Mouse (Mus musculus) hindbrain, embryonic 10.5 days (tissue): ENCODE data around the gene Ctdspl. TPM values are rescaled to one million over a fixed set of nuclear protein-coding genes. Genes with fewer than 3 reads are reported as not detected.

Experiments
- DNase-seq: peaks from one replicate; pipeline ENCODE4 v3.0.0-alpha.2; 2017; ENCODE audit warnings: low spot score
- H3K27ac ChIP-seq: fragments of 300-500 bp; sonication (generic); 2 replicates; pipeline ENCODE4 v1.5.1; 2016; ENCODE audit warnings: mild to moderate bottlenecking, moderate library complexity
- H3K27me3 ChIP-seq: fragments of 300-500 bp; sonication (generic); 2 replicates; pipeline ENCODE4 v1.6.1; 2016; ENCODE audit warnings: mild to moderate bottlenecking; ENCODE audit not compliant: poor library complexity, insufficient read depth, severe bottlenecking
- H3K36me3 ChIP-seq: fragments of 300-500 bp; sonication (generic); 2 replicates; pipeline ENCODE4 v1.6.1; 2016; ENCODE audit warnings: mild to moderate bottlenecking, moderate library complexity
- H3K4me1 ChIP-seq: fragments of 300-500 bp; sonication (generic); replicated peaks from 2 replicates; pipeline ENCODE4 v1.6.1; 2016; ENCODE audit warnings: mild to moderate bottlenecking
- H3K4me3 ChIP-seq: fragments of 300-500 bp; sonication (generic); 2 replicates; pipeline ENCODE4 v1.5.1; 2016; ENCODE audit warnings: mild to moderate bottlenecking, moderate library complexity
- H3K9me3 ChIP-seq: fragments of 300-500 bp; sonication (generic); 2 replicates; pipeline ENCODE4 v1.6.1; 2016; ENCODE audit warnings: mild to moderate bottlenecking, moderate library complexity
- WGBS: fragments of 180-500 bp; shearing (Covaris S2); methylation state at CpG from one replicate; pipeline ENCODE4 v1.1.7; 2016; 5-methylcytosine and 5-hydroxymethylcytosine counted together
- polyA plus RNA-seq: library from polyadenylated mRNA; unstranded; fragments of >200 nt; fragmentation: Nextera tagmentation; extraction: Ambion mirVana; gene quantifications from 2 replicates; pipeline ENCODE4 v1.2.1, GENCODE M21; 2016

Gene Ctdspl
- polyA plus RNA-seq, 1 experiment from 2014 or later: 6.8 TPM

DNA sequence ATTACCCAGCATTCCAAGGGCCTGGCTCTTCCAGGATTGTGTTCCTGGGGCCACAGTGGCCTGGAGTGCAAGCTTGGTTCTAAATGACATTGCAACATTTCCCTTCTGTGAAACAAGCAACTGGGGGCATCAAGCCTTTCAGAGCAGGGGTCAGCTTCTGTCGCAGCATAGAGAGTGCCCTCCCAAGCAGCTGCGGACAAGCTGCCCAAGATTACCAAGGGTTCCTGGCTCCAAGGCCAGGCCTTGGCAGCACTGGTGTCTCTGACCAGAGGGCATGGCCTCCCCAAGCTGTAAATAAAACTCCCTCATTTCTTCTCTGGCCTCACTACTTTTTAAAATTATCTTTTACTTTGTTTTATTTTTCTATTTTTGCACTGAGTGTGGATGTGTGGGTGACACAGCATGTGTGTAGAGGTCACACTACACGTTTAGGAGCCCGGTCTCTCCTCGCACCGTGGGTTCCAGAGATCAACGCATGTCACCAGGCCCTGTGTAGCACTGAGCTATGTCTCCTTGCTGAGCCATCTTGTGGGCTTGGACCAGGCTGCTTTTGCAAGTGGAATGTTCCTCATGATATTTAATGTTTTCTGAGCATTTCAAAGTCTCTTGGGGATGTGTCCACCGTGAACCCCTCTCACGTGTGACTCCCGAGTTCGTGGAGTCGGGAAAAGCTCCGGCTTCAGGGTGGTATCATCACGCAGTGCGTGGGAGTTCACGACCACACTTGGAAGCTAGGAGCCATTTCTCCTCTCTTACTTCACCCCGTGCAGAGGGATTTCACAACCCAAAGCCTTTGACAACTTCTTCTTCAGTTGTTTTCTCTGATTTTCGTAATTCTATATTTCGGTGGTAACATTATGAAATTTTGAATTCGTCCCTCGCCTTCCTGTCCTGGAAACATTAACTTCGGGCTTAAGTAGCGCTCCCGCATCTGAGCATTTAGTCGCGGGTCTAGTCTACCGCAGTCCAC, 102.3 kb downstream of the Ctdspl start:
- H3K9me3 ChIP-seq: no peaks in the 10 kb centered on the region
- no peak for DNase-seq
- H3K4me3 ChIP-seq: no peak overlapping the region
- H3K4me1 ChIP-seq: peaks cover 25% of the 10 kb centered on the region
- peaks cover 4% of the 10 kb centered on the region; the same call in 1 of the 2 replicates for H3K36me3 ChIP-seq
- H3K27ac ChIP-seq: no peak overlapping the region
- 94% methylated on average over 27 of the region's 27 CpGs for WGBS
- peaks cover 3% of the 10 kb centered on the region; the same call in 1 of the 2 replicates for H3K27me3 ChIP-seq

DNA sequence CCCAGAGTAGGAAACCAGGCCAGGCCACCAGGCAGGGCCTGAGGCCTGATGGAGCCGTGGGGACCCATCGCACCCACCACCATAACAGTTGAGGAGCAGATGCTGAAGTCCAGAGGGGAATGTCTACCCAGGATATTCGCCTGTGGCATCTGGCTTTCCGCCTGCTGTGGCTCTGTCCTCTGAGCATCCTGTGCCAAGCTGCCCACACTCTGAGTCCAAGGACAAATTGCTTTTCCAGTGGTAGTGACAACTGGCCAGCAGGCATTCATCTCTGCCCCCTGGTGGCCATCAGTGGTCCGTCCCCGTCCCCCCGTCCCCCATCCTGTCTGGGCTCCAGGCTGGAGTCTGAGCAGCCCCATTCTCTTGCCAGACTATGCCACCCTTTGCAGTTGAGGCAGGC, 103.3 kb downstream of the Ctdspl start:
- DNase-seq: peak; percentile 71
- WGBS: 60% methylated on average over 7 of the region's 7 CpGs
- H3K9me3 ChIP-seq: no peaks in the 10 kb centered on the region
- H3K36me3 ChIP-seq: peaks cover 7% of the 10 kb centered on the region
- no peak overlapping the region for H3K4me3 ChIP-seq
- peaks cover 3% of the 10 kb centered on the region; the same call in 1 of the 2 replicates for H3K27me3 ChIP-seq
- H3K4me1 ChIP-seq: peaks cover 36% of the 10 kb centered on the region
- no peak overlapping the region for H3K27ac ChIP-seq

DNA sequence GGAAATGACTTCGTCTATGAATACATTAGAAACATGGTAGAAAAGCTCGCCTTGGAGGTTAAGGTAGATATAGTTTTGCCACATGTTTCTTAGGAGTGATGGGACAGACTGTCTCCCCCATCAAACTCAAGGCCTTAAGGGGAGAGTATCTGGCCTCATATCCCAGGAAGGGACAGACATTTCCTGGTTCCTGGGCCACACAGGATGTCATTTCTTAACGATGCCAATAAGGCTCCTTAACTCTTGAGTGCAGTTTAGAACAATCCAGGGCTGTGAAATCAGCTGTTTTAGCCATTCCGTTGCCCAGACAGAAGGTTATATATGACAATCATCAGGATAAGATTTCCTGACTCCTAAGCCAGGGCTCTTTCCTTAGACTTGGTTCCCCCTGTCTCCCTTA, 104.8 kb downstream of the Ctdspl start:
- H3K27me3 ChIP-seq: peaks cover 3% of the 10 kb centered on the region; the same call in 1 of the 2 replicates
- H3K9me3 ChIP-seq: no peaks in the 10 kb centered on the region
- H3K27ac ChIP-seq: no peak overlapping the region
- H3K36me3 ChIP-seq: peaks cover 8% of the 10 kb centered on the region
- peaks cover 42% of the 10 kb centered on the region for H3K4me1 ChIP-seq
- DNase-seq: no peak
- WGBS: 91% methylated on average over 4 of the region's 4 CpGs
- H3K4me3 ChIP-seq: no peak overlapping the region

DNA sequence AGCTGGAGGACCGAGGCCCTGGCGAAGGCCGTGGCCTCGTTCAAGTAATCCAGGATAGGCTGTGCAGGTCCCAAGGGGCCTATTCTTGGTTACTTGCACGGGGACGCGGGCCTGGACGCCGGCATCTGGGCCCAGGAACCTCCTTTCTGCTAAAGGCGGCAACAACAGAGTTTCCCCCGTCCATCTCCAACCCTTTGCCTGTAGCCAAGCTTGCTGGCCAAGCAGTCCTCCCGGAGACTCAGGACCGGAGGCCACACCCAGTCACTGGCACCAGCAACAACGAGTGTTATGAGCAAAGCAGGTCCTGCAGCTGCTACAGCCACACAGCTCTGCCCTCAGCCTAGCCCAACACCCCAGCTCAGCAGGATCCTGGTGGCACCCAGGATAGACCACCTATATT, 105.5 kb downstream of the Ctdspl start:
- H3K27ac ChIP-seq: peak overlapping the region; percentile 47; the same call in 1 of the 2 replicates
- no peak overlapping the region for H3K4me3 ChIP-seq
- peaks cover 42% of the 10 kb centered on the region for H3K4me1 ChIP-seq
- peaks cover 12% of the 10 kb centered on the region for H3K36me3 ChIP-seq
- 84% methylated on average over 14 of the region's 14 CpGs for WGBS
- no peak for DNase-seq
- H3K27me3 ChIP-seq: peaks cover 3% of the 10 kb centered on the region; the same call in 1 of the 2 replicates
- no peaks in the 10 kb centered on the region for H3K9me3 ChIP-seq

DNA sequence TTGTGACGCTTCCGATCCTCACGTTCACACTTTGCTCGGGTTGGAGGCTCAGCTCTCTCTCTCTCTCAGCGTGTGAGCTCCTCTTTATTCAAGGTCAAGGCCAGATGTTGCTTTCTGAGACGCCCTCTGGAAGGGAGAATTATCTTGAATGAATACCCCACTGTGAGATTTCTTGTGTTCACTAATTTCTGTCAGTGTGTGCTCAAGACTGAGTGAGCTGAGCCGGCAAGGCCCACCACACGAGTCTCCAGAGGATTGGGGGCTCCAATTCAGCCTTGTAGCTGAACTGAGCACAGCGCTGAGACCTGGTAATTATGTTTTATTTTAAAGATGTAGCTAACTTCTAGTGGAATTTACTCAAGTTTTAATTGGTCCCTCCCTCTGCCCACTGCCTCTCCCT, 106.3 kb downstream of the Ctdspl start:
- peak overlapping the region; percentile 47; the same call in 1 of the 2 replicates for H3K27ac ChIP-seq
- WGBS: 53% methylated on average over 9 of the region's 9 CpGs
- peaks cover 3% of the 10 kb centered on the region; the same call in 1 of the 2 replicates for H3K27me3 ChIP-seq
- DNase-seq: no peak
- peaks cover 12% of the 10 kb centered on the region for H3K36me3 ChIP-seq
- no peak overlapping the region for H3K4me3 ChIP-seq
- peaks cover 42% of the 10 kb centered on the region for H3K4me1 ChIP-seq
- no peaks in the 10 kb centered on the region for H3K9me3 ChIP-seq

DNA sequence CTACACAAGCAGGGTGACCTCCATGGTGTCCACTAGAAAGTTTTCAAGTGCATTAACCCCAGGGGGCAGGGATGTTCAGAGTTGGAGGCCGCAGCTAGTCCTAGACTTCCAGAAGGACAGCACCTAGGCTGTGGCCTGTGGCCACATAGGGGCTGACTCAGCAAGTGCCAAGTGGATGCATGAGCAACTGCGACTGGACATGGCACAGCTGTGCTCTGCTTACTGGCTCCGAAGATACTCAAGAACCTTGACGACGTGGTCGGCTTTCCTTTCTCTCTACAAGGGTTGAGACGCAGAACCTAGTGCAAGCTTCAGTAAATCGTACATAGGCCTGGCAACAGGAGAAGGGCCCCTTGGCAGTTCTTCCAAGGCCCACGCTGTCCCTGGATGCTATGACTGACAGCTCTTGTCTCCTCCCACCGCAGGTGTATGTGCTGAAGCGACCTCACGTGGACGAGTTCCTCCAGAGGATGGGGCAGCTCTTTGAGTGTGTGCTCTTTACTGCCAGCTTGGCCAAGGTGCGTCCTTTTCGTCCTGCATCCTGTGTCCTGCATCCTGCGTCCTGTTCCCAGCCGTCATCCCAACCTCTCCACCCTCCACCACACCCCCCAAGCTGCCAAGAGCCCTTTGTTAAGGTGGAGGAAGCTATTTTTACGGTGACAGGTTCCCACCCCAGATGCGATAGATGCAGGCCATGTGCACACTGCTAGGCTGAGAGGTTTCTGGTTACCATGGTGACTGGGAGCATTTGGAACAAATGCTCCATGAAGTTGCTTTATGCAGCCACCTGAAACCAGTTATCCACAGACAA, 107.1 kb downstream of the Ctdspl start:
- WGBS: 72% methylated on average over 19 of the region's 19 CpGs
- H3K4me1 ChIP-seq: peaks cover 42% of the 10 kb centered on the region
- H3K36me3 ChIP-seq: peaks cover 17% of the 10 kb centered on the region
- no peak for DNase-seq
- H3K27me3 ChIP-seq: peaks cover 3% of the 10 kb centered on the region; the same call in 1 of the 2 replicates
- H3K4me3 ChIP-seq: no peak overlapping the region
- no peaks in the 10 kb centered on the region for H3K9me3 ChIP-seq
- peak overlapping the region; percentile 47; the same call in 1 of the 2 replicates for H3K27ac ChIP-seq

DNA sequence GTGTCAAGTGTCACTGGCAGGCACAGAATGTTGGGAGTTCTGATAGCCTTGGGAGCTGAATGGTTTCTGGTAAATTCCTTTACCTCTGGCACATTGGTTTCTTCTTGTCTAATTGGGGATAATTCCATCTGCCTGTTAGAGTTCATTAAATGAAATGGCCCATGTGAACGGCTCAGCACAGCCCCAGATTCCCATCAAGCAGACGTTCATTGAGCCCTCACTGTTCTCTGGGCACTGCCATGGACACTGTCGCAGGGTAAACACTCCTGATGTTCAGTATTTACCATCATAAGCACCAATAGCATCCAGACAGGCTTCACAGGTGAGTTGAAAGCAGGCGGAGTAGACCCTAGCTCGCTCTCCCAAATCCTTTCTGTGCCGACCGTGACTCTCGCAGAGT, 107.8 kb downstream of the Ctdspl start:
- no peaks in the 10 kb centered on the region for H3K9me3 ChIP-seq
- H3K27me3 ChIP-seq: peaks cover 3% of the 10 kb centered on the region; the same call in 1 of the 2 replicates
- no peak for DNase-seq
- 84% methylated on average over 8 of the region's 8 CpGs for WGBS
- no peak overlapping the region for H3K4me3 ChIP-seq
- H3K27ac ChIP-seq: peak overlapping the region; percentile 47; the same call in 1 of the 2 replicates
- peaks cover 42% of the 10 kb centered on the region for H3K4me1 ChIP-seq
- peaks cover 19% of the 10 kb centered on the region for H3K36me3 ChIP-seq

DNA sequence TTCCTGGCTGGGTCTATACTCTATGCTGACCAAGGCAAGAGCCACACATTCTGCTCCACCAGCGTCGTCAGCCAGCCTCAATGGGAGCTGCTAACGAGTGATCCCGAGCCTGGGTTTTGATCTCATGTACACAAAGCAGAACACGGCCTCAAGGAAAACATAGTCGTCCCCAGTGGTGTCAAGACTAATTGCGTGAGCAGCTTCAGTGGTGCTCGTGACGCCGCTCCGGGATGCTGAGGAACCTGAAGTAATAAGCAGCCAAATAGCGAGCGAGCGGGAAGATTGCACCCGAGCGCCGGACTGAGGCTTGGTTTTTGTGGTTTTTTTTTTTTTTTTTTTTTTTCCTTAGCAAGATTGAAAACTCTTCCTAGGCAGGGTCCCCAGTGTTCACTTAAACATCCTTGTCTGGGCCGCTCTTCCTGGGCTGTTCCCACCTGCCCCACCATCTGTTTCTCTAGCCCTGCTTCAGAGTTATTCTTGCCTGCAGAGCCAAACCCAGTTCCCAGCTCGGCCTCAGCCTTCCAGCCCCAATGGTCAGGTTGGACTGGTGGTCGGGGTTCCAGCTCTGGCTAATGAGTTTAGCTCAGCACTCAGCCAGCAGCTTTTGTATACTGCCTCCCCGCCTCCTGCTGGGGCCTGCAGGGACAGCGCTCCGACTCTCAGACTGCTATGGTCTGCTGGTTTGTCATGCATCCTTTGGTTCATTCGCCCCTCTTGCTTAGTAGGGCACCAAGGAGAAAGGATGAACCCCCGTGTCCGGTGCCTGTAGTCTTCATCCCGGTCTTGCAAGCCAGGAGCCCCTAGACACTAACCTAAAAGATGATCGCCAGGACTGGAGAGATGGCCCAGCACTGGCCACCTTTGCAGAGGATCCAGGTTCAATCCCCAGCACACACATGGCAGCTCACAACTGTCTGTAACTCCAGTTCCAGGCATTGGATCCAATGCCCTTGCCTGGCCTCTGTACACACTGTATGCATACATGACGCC, 108.7 kb downstream of the Ctdspl start:
- Histone ChIP-seq H3K4me1 (peaks cover 42% of the 10 kb centered on the region), H3K27ac (peak overlapping the region; percentile 53; the same call in 1 of the 2 replicates), H3K27me3 (peaks cover 3% of the 10 kb centered on the region; the same call in 1 of the 2 replicates), H3K9me3 (no peaks in the 10 kb centered on the region), H3K36me3 (peaks cover 20% of the 10 kb centered on the region), H3K4me3 (no peak overlapping the region)
- DNase-seq: no peak
- 72% methylated on average over 29 of the region's 29 CpGs for WGBS

DNA sequence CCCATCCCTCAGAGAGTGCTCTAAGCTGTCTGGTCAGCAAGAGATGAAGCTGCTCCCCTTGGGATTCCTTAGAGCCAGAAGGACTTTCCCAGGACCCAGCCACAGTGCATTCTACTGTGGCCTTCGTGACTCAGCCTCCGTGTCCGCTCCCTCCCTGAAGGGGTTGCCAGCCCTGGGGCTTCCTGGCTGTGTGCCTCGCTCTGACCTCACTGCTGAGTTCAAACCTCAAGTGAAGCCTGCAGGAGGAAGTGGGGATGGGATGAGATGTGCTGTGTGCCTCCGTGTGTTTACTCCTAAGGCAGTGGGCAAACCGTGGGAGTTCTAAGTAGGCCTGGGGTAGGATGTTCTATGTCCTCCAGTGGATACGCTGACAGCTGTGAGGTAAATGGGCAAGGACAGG, 109.6 kb downstream of the Ctdspl start:
- peaks cover 26% of the 10 kb centered on the region for H3K36me3 ChIP-seq

DNA sequence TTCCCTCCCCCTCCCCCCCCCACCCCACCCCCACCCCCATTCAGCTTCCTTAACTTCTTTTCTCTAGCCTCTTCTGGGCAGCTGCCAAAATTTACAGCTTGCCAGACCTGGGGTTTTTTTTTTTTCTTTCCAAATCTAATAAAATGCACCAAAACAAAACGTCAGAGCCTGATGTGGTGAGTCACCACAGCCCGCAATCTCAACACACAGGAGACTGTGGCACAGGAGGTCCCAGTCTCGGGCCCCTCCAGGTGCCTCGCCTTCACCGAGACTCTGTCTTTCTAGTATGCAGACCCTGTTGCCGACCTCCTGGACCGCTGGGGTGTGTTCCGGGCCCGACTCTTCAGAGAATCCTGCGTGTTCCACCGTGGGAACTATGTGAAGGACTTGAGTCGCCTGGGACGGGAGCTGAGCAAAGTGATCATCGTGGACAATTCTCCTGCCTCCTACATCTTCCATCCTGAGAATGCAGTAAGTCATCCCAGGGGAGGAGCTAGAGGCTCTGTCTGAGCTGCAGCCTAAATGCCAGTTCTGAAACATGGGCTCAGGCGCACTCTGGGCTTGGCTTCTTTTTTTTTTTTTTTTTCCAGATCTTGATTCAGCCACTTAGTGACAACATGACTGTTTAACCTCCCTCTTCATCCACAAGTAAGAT, 111.0 kb downstream of the Ctdspl start:
- H3K4me3 ChIP-seq: no peak overlapping the region
- peaks cover 33% of the 10 kb centered on the region for H3K4me1 ChIP-seq
- H3K27me3 ChIP-seq: no peaks in the 10 kb centered on the region
- no peak for DNase-seq
- peaks cover 37% of the 10 kb centered on the region for H3K36me3 ChIP-seq
- H3K27ac ChIP-seq: no peak overlapping the region
- 87% methylated on average over 15 of the region's 15 CpGs for WGBS
- H3K9me3 ChIP-seq: no peaks in the 10 kb centered on the region

More for the DNA sequence above, 109.6 kb downstream of the Ctdspl start:
- Histone ChIP-seq H3K27me3 (peaks cover 3% of the 10 kb centered on the region; the same call in 1 of the 2 replicates), H3K4me3 (no peak overlapping the region), H3K27ac (no peak overlapping the region), H3K9me3 (no peaks in the 10 kb centered on the region), H3K4me1 (peaks cover 42% of the 10 kb centered on the region)
- WGBS: 81% methylated on average over 7 of the region's 7 CpGs
- no peak for DNase-seq

DNA sequence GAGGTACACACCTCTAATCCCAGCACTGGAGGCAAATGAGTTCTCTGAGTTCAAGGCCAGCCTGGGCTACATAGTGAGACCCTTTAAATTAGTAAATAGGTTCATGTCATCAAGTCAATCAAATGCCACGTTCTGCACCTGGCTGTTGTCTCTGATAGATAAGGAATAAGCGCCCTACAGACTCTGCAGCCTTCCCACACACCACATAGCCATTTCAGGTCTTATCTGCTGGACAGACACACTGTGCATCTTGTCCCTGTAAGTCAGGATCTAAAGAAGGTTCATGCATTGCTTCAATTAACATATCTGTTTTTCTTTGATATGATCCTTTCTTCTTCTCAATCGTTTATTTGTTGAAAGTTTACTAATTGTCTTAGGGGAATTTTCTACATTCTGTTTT, 112.3 kb downstream of the Ctdspl start:
- no peak for DNase-seq
- WGBS: 89% methylated on average over 3 of the region's 3 CpGs
- H3K9me3 ChIP-seq: no peaks in the 10 kb centered on the region
- no peaks in the 10 kb centered on the region for H3K27me3 ChIP-seq
- H3K36me3 ChIP-seq: peaks cover 37% of the 10 kb centered on the region
- no peak overlapping the region for H3K27ac ChIP-seq
- no peak overlapping the region for H3K4me3 ChIP-seq
- peaks cover 19% of the 10 kb centered on the region for H3K4me1 ChIP-seq
